Mouse (Mus musculus): Measurements from ENCODE around the gene Masp2. TPM values are rescaled to one million over a fixed set of nuclear protein-coding genes. Genes with fewer than 3 reads are reported as not detected.
A peak's percentile ranks its signal among the peaks of the same experiment; 100 is the strongest.

The Masp2 gene
- polyA plus RNA-seq, 1 experiment, result 1.6 TPM

GRCm38 (mm10) chr4:148601871-148602270, 483 bp upstream of the Masp2 start:
- TF ChIP-seq POLR2A (IDR thresholded peaks at IDR 0.05; ENCODE audit: borderline replicate concordance, extremely low read depth, insufficient read depth, insufficient read length, poor library complexity, severe bottlenecking), result no peak
- no peak for TF ChIP-seq CTCF (IDR thresholded peaks at IDR 0.05; ENCODE audit: borderline replicate concordance, extremely low read depth, insufficient read depth, insufficient read length)
- no peak for DNase-seq (ENCODE audit: low read depth)

- no peak for TF ChIP-seq CTCF (IDR thresholded peaks at IDR 0.05; ENCODE audit: borderline replicate concordance, extremely low read depth, insufficient read depth, insufficient read length)
- no peak for DNase-seq (ENCODE audit: low read depth)
These were observed 1.2 kb downstream of the Masp2 start for GRCm38 (mm10) chr4:148603376-148604139.

- DNase-seq (ENCODE audit: low read depth), result no peak
- TF ChIP-seq POLR2A (IDR thresholded peaks at IDR 0.05; ENCODE audit: borderline replicate concordance, extremely low read depth, insufficient read depth, insufficient read length, poor library complexity, severe bottlenecking) (no peak), CTCF (IDR thresholded peaks at IDR 0.05; ENCODE audit: borderline replicate concordance, extremely low read depth, insufficient read depth, insufficient read length) (no peak)
These were observed 1.8 kb downstream of the Masp2 start for GRCm38 (mm10) chr4:148604141-148604540.

GRCm38 (mm10) chr4:148604541-148605165, 2.3 kb downstream of the Masp2 start:
- DNase-seq (ENCODE audit: low read depth), result peak; percentile 59
- TF ChIP-seq POLR2A (IDR thresholded peaks at IDR 0.05; ENCODE audit: borderline replicate concordance, extremely low read depth, insufficient read depth, insufficient read length, poor library complexity, severe bottlenecking) (no peak), CTCF (IDR thresholded peaks at IDR 0.05; ENCODE audit: borderline replicate concordance, extremely low read depth, insufficient read depth, insufficient read length) (peak; percentile 78)

- DNase-seq (ENCODE audit: low read depth), result peak; percentile 78
- no peak for TF ChIP-seq POLR2A (IDR thresholded peaks at IDR 0.05; ENCODE audit: borderline replicate concordance, extremely low read depth, insufficient read depth, insufficient read length, poor library complexity, severe bottlenecking)
- peak; percentile 79 for TF ChIP-seq CTCF (IDR thresholded peaks at IDR 0.05; ENCODE audit: borderline replicate concordance, extremely low read depth, insufficient read depth, insufficient read length)
These were observed 5.4 kb downstream of the Masp2 start for GRCm38 (mm10) chr4:148607758-148608157.

- TF ChIP-seq POLR2A (IDR thresholded peaks at IDR 0.05; ENCODE audit: borderline replicate concordance, extremely low read depth, insufficient read depth, insufficient read length, poor library complexity, severe bottlenecking) (no peak), CTCF (IDR thresholded peaks at IDR 0.05; ENCODE audit: borderline replicate concordance, extremely low read depth, insufficient read depth, insufficient read length) (no peak)
- no peak for DNase-seq (ENCODE audit: low read depth)
These were observed 7.5 kb downstream of the Masp2 start for GRCm38 (mm10) chr4:148609805-148610204.

- DNase-seq (ENCODE audit: low read depth), result no peak
- TF ChIP-seq POLR2A (IDR thresholded peaks at IDR 0.05; ENCODE audit: borderline replicate concordance, extremely low read depth, insufficient read depth, insufficient read length, poor library complexity, severe bottlenecking), result no peak
- TF ChIP-seq CTCF (IDR thresholded peaks at IDR 0.05; ENCODE audit: borderline replicate concordance, extremely low read depth, insufficient read depth, insufficient read length), result no peak
These were observed 8.4 kb downstream of the Masp2 start for GRCm38 (mm10) chr4:148610631-148611364.

GRCm38 (mm10) chr4:148612557-148612956, 10.2 kb downstream of the Masp2 start:
- TF ChIP-seq POLR2A (IDR thresholded peaks at IDR 0.05; ENCODE audit: borderline replicate concordance, extremely low read depth, insufficient read depth, insufficient read length, poor library complexity, severe bottlenecking) (no peak), CTCF (IDR thresholded peaks at IDR 0.05; ENCODE audit: borderline replicate concordance, extremely low read depth, insufficient read depth, insufficient read length) (no peak)
- DNase-seq (ENCODE audit: low read depth), result peak; percentile 48

- DNase-seq (ENCODE audit: low read depth), result no peak
- no peak for TF ChIP-seq POLR2A (IDR thresholded peaks at IDR 0.05; ENCODE audit: borderline replicate concordance, extremely low read depth, insufficient read depth, insufficient read length, poor library complexity, severe bottlenecking)
- TF ChIP-seq CTCF (IDR thresholded peaks at IDR 0.05; ENCODE audit: borderline replicate concordance, extremely low read depth, insufficient read depth, insufficient read length), result no peak
These were observed 11.4 kb downstream of the Masp2 start for GRCm38 (mm10) chr4:148613738-148614137.

GRCm38 (mm10) chr4:148619805-148620204, 17.5 kb downstream of the Masp2 start:
- TF ChIP-seq POLR2A (IDR thresholded peaks at IDR 0.05; ENCODE audit: borderline replicate concordance, extremely low read depth, insufficient read depth, insufficient read length, poor library complexity, severe bottlenecking) (no peak), CTCF (IDR thresholded peaks at IDR 0.05; ENCODE audit: borderline replicate concordance, extremely low read depth, insufficient read depth, insufficient read length) (no peak)
- no peak for DNase-seq (ENCODE audit: low read depth)

- no peak for DNase-seq (ENCODE audit: low read depth)
These were observed 18.4 kb downstream of the Masp2 start for GRCm38 (mm10) chr4:148620718-148621117.

More at GRCm38 (mm10) chr4:148620718-148621117, 18.4 kb downstream of the Masp2 start:
- TF ChIP-seq POLR2A (IDR thresholded peaks at IDR 0.05; ENCODE audit: borderline replicate concordance, extremely low read depth, insufficient read depth, insufficient read length, poor library complexity, severe bottlenecking), result no peak
- no peak for TF ChIP-seq CTCF (IDR thresholded peaks at IDR 0.05; ENCODE audit: borderline replicate concordance, extremely low read depth, insufficient read depth, insufficient read length)

Measured in brain, embryonic 14.5 days (tissue).